Mouse (Mus musculus) testis, adult 2 months (tissue): ENCODE data around the gene Tmed4. TPM values are rescaled to one million over a fixed set of nuclear protein-coding genes. Genes with fewer than 3 reads are reported as not detected.

Experiments
- H3K27ac ChIP-seq: fragments of 200-500 bp; 2 replicates; pipeline ENCODE4 v1.5.1; 2012; ENCODE audit warnings: low read depth, low read length; ENCODE audit not compliant: control insufficient read depth, insufficient read depth
- H3K27me3 ChIP-seq: fragments of 200-500 bp; 2 replicates; pipeline ENCODE4 v1.6.1; 2012; ENCODE audit warnings: mild to moderate bottlenecking, low read length, moderate library complexity; ENCODE audit not compliant: control insufficient read depth, insufficient read depth
- H3K36me3 ChIP-seq: fragments of 200-500 bp; 2 replicates; pipeline ENCODE4 v1.6.1; 2012; ENCODE audit warnings: mild to moderate bottlenecking, low read length; ENCODE audit not compliant: control insufficient read depth, insufficient read depth
- H3K4me1 ChIP-seq: fragments of 200-500 bp; 2 replicates; pipeline ENCODE4 v1.6.1; 2012; ENCODE audit warnings: low read length; ENCODE audit not compliant: control insufficient read depth, insufficient read depth
- H3K4me3 ChIP-seq: fragments of 200-500 bp; 2 replicates; pipeline ENCODE4 v1.5.1; 2012; ENCODE audit warnings: low read depth, mild to moderate bottlenecking, low read length, moderate library complexity, mixed read lengths; ENCODE audit not compliant: control insufficient read depth
- CTCF ChIP-seq: fragments of 200-500 bp; IDR thresholded peaks from 2 replicates; pipeline ENCODE4 v1.5.1; 2012; ENCODE audit warnings: low read depth, mild to moderate bottlenecking, inconsistent platforms, low read length, moderate library complexity; ENCODE audit not compliant: control insufficient read depth, insufficient read depth, insufficient replicate concordance
- POLR2A ChIP-seq: fragments of 200-500 bp; IDR thresholded peaks from 2 replicates; pipeline ENCODE4 v1.6.1; 2012; ENCODE audit warnings: low read depth, mild to moderate bottlenecking, inconsistent platforms, low read length, moderate library complexity; ENCODE audit not compliant: control insufficient read depth
- polyA plus RNA-seq: library from polyadenylated mRNA; depleted of rRNA; stranded (reverse); fragments of >200 nt; gene quantifications from 2 replicates; pipeline ENCODE4 v1.2.3, GENCODE M21; 2012

The Tmed4 gene
- polyA plus RNA-seq, 1 experiment = 102 TPM

DNA sequence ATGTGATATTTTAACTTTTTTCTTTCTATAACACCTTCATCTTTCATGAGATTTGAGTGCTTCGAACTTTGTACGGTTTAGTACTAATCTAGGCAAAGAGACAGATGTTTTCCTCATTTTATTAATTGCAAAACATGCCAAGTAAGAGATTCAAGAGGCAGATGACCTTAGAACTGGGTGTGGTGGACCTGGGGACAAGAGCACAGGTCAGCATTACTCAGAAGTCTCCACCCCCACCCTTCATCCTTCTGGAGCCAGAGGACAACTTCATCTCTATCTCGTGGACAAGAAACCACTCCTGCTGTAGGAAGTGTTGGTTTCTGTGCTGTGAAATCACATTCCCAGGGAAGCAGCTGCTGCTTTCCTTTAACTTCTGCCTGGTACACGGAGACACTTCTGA, 33.5 kb upstream of the Tmed4 start:
- TF ChIP-seq CTCF = no peak
- Histone ChIP-seq H3K27me3 (no peaks in the 10 kb centered on the region), H3K4me3 (no peak overlapping the region), H3K36me3 (no peaks in the 10 kb centered on the region), H3K4me1 (no peaks in the 10 kb centered on the region), H3K27ac (no peak overlapping the region)

DNA sequence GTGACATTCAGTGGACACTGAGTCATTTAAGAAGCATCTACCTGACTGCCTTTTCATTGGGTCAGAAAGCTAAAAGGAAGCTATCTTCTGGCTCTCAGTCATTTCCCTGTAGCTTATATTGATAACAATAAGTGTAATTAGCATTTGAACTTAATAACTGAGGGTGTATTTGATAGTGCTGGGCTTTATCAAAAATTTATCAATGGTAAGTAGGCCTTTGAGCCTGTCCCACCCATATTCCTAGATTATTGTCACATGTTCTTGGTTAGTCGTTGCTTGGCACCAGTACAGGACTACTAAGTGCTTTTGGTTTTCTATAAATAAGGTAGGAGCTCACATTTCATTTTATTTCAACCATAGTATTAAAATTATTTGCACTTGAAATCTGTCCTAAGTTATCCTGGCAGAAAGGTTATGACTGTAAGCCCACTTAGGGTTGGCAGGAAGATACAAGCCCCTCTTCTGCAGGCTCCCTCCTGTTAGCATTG, 31.3 kb upstream of the Tmed4 start:
- no peaks in the 10 kb centered on the region for H3K36me3 ChIP-seq
- H3K4me3 ChIP-seq = no peak overlapping the region
- TF ChIP-seq CTCF = no peak
- TF ChIP-seq POLR2A = no peak
- no peaks in the 10 kb centered on the region for H3K27me3 ChIP-seq
- no peak overlapping the region for H3K27ac ChIP-seq
- no peaks in the 10 kb centered on the region for H3K4me1 ChIP-seq

DNA sequence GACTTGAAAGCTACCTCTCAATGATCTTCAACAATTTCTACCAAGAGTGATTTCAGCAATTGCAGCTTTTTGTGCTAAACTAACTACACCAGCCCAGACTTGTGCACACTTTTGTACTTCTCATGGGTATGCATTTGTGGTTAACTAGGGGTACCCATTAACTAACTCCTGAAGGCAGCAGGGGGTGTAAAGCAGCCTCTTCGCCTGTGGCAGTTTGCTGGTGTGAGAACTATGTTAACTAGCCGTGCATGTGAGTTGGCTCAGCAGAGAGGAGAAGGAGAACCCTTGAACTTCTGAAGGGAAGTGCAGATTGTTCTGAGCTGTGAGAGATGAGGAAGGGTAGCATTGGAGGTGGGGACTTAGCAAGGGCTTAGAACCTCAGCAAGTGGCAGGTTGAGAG, 28.1 kb upstream of the Tmed4 start:
- Histone ChIP-seq H3K4me1 (no peaks in the 10 kb centered on the region), H3K27ac (no peak overlapping the region), H3K4me3 (no peak overlapping the region), H3K27me3 (no peaks in the 10 kb centered on the region), H3K36me3 (no peaks in the 10 kb centered on the region)
- TF ChIP-seq CTCF (no peak), POLR2A (no peak)

DNA sequence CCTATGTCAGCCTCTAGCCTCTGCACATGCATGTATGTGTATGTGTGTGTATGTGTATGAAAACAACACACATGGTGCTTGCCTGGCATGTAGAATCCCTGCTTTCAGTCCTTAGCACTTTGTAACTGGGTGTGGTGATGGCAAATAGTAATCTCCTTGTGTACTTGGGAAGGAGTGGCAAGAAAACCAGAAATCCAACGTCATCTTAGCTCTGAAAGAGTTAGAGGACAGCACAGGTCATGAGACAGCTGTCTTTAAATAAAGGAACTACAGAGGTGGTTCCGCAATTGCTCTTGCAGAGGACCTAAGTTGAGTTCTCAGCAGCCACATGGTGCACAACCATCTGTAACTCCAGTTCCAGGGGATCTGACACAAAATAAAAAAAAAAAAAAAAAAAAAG, 24.8 kb upstream of the Tmed4 start:
- Histone ChIP-seq H3K36me3 (no peaks in the 10 kb centered on the region), H3K4me3 (no peak overlapping the region), H3K27me3 (no peaks in the 10 kb centered on the region), H3K4me1 (no peaks in the 10 kb centered on the region), H3K27ac (no peak overlapping the region)
- TF ChIP-seq CTCF (no peak), POLR2A (no peak)

DNA sequence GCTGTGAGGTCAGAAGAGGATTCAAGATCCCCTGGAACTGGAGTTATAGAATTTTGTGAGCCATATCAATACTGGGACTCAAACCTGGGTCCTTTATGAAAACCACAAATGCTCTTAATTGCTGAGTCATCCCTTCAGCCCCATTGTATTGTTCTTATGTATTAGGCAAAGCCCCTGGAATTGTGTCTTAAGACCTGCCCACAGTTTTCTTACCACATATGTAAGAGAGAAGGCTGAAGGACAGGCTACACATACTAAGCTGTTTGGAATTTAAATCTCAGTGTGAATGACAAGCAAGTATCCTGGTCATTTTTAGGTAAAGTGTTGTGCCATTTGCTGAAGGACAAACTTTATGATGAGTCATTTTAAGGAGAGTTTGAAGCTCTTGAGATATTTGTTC, 21.4 kb upstream of the Tmed4 start:
- Histone ChIP-seq H3K4me1 (no peaks in the 10 kb centered on the region; the same call in none of the 2 replicates), H3K27ac (no peak overlapping the region), H3K4me3 (no peak overlapping the region), H3K27me3 (no peaks in the 10 kb centered on the region), H3K36me3 (no peaks in the 10 kb centered on the region)
- no peak for TF ChIP-seq CTCF
- no peak for TF ChIP-seq POLR2A

DNA sequence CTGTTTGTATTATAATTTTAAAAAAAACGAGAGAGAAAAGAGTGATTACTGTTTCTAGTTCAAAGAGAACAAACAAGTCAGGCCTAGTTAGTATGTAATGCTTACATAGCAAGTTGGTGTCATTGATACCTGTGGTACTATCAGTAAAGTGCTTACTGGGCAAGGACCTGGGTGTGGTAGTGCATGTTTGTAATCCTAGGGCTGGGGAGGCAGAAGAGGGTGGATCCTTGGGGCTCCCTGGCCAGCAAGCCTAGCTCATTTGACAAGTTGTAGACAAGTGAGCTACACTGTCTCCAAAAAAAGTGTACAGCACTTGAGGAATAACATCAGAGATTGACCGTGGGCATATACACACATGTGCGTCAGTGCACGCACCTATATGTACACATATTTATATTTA, 20.0 kb upstream of the Tmed4 start:
- Histone ChIP-seq H3K36me3 (no peaks in the 10 kb centered on the region), H3K27me3 (no peaks in the 10 kb centered on the region), H3K27ac (no peak overlapping the region), H3K4me1 (no peaks in the 10 kb centered on the region; the same call in none of the 2 replicates), H3K4me3 (no peak overlapping the region)
- TF ChIP-seq POLR2A = no peak
- TF ChIP-seq CTCF = no peak

DNA sequence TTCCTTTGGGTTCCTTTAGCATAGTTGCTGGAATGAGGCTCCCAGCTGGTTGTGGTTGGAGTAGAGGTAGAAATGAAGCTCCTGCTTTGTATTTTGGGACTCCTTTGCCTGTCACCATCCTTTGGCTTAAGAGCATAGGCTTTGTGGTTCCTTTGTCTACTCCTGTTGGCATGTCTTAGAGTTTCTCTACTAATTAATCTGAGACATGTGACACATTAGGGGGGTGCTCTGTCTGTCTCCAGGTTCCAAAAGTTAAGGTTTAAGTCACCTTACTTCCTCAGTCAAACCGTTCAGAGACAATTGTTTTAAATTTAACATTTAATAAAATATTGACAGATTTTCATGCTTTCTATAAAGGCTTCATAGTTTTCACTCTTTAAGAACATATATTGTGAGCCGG, 18.9 kb upstream of the Tmed4 start:
- no peak for TF ChIP-seq CTCF
- no peak for TF ChIP-seq POLR2A
- Histone ChIP-seq H3K27ac (no peak overlapping the region), H3K4me3 (no peak overlapping the region), H3K36me3 (no peaks in the 10 kb centered on the region), H3K27me3 (no peaks in the 10 kb centered on the region), H3K4me1 (no peaks in the 10 kb centered on the region; the same call in none of the 2 replicates)

DNA sequence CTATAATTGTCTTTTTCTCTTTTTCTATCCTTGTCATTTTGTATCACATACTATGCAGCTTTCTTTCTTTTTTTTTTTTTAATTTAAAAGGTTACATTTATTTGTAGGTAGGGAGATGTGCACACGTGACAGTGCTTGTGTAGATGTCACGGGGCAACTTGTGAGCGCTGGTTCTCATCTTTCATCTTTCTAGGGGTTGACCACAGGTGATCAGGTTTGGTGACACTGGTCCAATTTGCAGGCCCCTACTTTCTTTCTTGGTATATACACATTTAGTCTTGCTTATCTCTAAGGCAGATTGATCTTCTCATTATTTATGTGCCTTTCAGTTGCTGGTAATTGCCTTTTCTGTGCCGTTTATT, 18.3 kb upstream of the Tmed4 start:
- peak overlapping the region; percentile 96; the same call in 1 of the 2 replicates for H3K4me3 ChIP-seq
- TF ChIP-seq POLR2A (no peak), CTCF (no peak)

More for the DNA sequence above, 18.3 kb upstream of the Tmed4 start:
- no peaks in the 10 kb centered on the region for H3K36me3 ChIP-seq
- no peaks in the 10 kb centered on the region for H3K27me3 ChIP-seq
- H3K27ac ChIP-seq = no peak overlapping the region
- no peaks in the 10 kb centered on the region; the same call in none of the 2 replicates for H3K4me1 ChIP-seq
